Mouse (Mus musculus) small intestine, adult 2 months (tissue): ENCODE measurements at regions not wholly inside any gene's neighbourhood (a gene's known extent, or its start where the extent isn't known, plus 50 kb on each side); places are given as distances from the start of the nearest gene placed in this dataset.

Experiments used
- CTCF ChIP-seq: fragments of 200-500 bp; IDR thresholded peaks from 2 replicates; pipeline ENCODE4 v1.5.1; 2012; ENCODE audit warnings: low read depth, mild to moderate bottlenecking, control low read depth, inconsistent platforms, low read length, moderate library complexity, mixed read lengths; ENCODE audit not compliant: insufficient replicate concordance, insufficient read length; ENCODE audit errors: extremely low read depth
- POLR2A ChIP-seq: fragments of 200-500 bp; IDR thresholded peaks from 2 replicates; pipeline ENCODE4 v1.6.1; 2012; ENCODE audit warnings: low read depth, mild to moderate bottlenecking, control low read depth, inconsistent platforms, low read length, moderate library complexity

GRCm38 (mm10) chr8:88883751-88884390, 160.1 kb downstream of the Sall1 start:
- no peak for TF ChIP-seq CTCF
- TF ChIP-seq POLR2A: no peak
